Mouse (Mus musculus) heart, adult 11 months (tissue): ENCODE data around the gene Tpst2.

Experiments
- DNase-seq: peaks from one replicate; pipeline ENCODE4 v3.0.0; 2022

Gene Tpst2

GRCm38 (mm10) chr5:112256457-112256856 is 20.0 kb upstream of the Tpst2 start:
- DNase-seq, result no peak

- DNase-seq, result no peak
These were observed 18.6 kb upstream of the Tpst2 start for GRCm38 (mm10) chr5:112257896-112258295.

GRCm38 (mm10) chr5:112259862-112260650 is 16.4 kb upstream of the Tpst2 start:
- no peak for DNase-seq

- DNase-seq, result no peak
These were observed 15.7 kb upstream of the Tpst2 start for GRCm38 (mm10) chr5:112260818-112261217.

- DNase-seq, result no peak
These were observed 12.4 kb upstream of the Tpst2 start for GRCm38 (mm10) chr5:112264099-112264498.

GRCm38 (mm10) chr5:112265110-112265509 is 11.4 kb upstream of the Tpst2 start:
- no peak for DNase-seq

GRCm38 (mm10) chr5:112265515-112265914 is 11.0 kb upstream of the Tpst2 start:
- DNase-seq, result peak; percentile 97

- DNase-seq, result no peak
These were observed 10.3 kb upstream of the Tpst2 start for GRCm38 (mm10) chr5:112266011-112266777.

GRCm38 (mm10) chr5:112270764-112271541 is 5.5 kb upstream of the Tpst2 start:
- DNase-seq, result peak; percentile 89

GRCm38 (mm10) chr5:112272934-112273333 is 3.6 kb upstream of the Tpst2 start:
- no peak for DNase-seq

GRCm38 (mm10) chr5:112273746-112274463 is 2.6 kb upstream of the Tpst2 start:
- no peak for DNase-seq

- peak; percentile 89 for DNase-seq
These were observed 1.3 kb upstream of the Tpst2 start for GRCm38 (mm10) chr5:112275021-112275804.

- no peak for DNase-seq
These were observed 437 bp downstream of the Tpst2 start for GRCm38 (mm10) chr5:112276907-112277348.

- DNase-seq, result no peak
These were observed 1.5 kb downstream of the Tpst2 start for GRCm38 (mm10) chr5:112277906-112278470.

GRCm38 (mm10) chr5:112279181-112280021 is 2.9 kb downstream of the Tpst2 start:
- DNase-seq, result peak; percentile 98

- peak; percentile 98 for DNase-seq
These were observed 3.7 kb downstream of the Tpst2 start for GRCm38 (mm10) chr5:112280151-112280550.

- no peak for DNase-seq
These were observed 4.6 kb downstream of the Tpst2 start for GRCm38 (mm10) chr5:112280863-112281660.

GRCm38 (mm10) chr5:112281676-112282075 is 5.2 kb downstream of the Tpst2 start:
- no peak for DNase-seq

- peak; percentile 96 for DNase-seq
These were observed 5.8 kb downstream of the Tpst2 start for GRCm38 (mm10) chr5:112282123-112282779.
